Mouse (Mus musculus) kidney, adult 11 months (tissue): ENCODE results near the gene Padi2.

Source experiments
- DNase-seq: peaks from one replicate; pipeline ENCODE4 v3.0.0; 2022

Padi2 gene

GRCm38 (mm10) chr4:140906076-140906826 lies at the start of gene Padi2:
Padi2 (plus strand) TSS chr4:140906344.
- peak; percentile 74 for DNase-seq

- DNase-seq, result no peak
Measured at GRCm38 (mm10) chr4:140857041-140857440, 49.1 kb upstream of the Padi2 start.

GRCm38 (mm10) chr4:140857813-140858212 lies 48.3 kb upstream of the Padi2 start:
- DNase-seq, result no peak

- DNase-seq, result no peak
Measured at GRCm38 (mm10) chr4:140859291-140859690, 46.9 kb upstream of the Padi2 start.

- no peak for DNase-seq
Measured at GRCm38 (mm10) chr4:140860125-140860766, 45.9 kb upstream of the Padi2 start.

GRCm38 (mm10) chr4:140860767-140861147 lies 45.4 kb upstream of the Padi2 start:
- DNase-seq, result no peak

- no peak for DNase-seq
Measured at GRCm38 (mm10) chr4:140862036-140862650, 44.0 kb upstream of the Padi2 start.

- no peak for DNase-seq
Measured at GRCm38 (mm10) chr4:140868484-140869190, 37.5 kb upstream of the Padi2 start.

GRCm38 (mm10) chr4:140869945-140870344 lies 36.2 kb upstream of the Padi2 start:
- DNase-seq, result no peak

GRCm38 (mm10) chr4:140870876-140871275 lies 35.3 kb upstream of the Padi2 start:
- DNase-seq, result no peak

- DNase-seq, result no peak
Measured at GRCm38 (mm10) chr4:140871376-140871775, 34.8 kb upstream of the Padi2 start.

- DNase-seq, result no peak
Measured at GRCm38 (mm10) chr4:140871851-140872685, 34.1 kb upstream of the Padi2 start.

GRCm38 (mm10) chr4:140872686-140872992 lies 33.5 kb upstream of the Padi2 start:
- no peak for DNase-seq

- no peak for DNase-seq
Measured at GRCm38 (mm10) chr4:140873011-140873410, 33.1 kb upstream of the Padi2 start.

GRCm38 (mm10) chr4:140876161-140876560 lies 30.0 kb upstream of the Padi2 start:
- DNase-seq, result no peak

GRCm38 (mm10) chr4:140876681-140877080 lies 29.5 kb upstream of the Padi2 start:
- DNase-seq, result no peak

- DNase-seq, result no peak
Measured at GRCm38 (mm10) chr4:140877441-140877840, 28.7 kb upstream of the Padi2 start.

GRCm38 (mm10) chr4:140878655-140879054 lies 27.5 kb upstream of the Padi2 start:
- no peak for DNase-seq

GRCm38 (mm10) chr4:140879116-140879515 lies 27.0 kb upstream of the Padi2 start:
- DNase-seq, result no peak

- DNase-seq, result peak; percentile 80
Measured at GRCm38 (mm10) chr4:140879739-140880138, 26.4 kb upstream of the Padi2 start.

GRCm38 (mm10) chr4:140880207-140880606 lies 25.9 kb upstream of the Padi2 start:
- DNase-seq, result no peak

GRCm38 (mm10) chr4:140881026-140881670 lies 25.0 kb upstream of the Padi2 start:
- DNase-seq, result no peak
